Mouse (Mus musculus) cortical plate, adult 2 months (tissue): ENCODE results near the gene Caprin1.

ENCODE experiments used
- CTCF ChIP-seq: fragments of 200-500 bp; IDR thresholded peaks from 2 replicates; pipeline ENCODE4 v1.5.1; 2011; ENCODE audit warnings: mild to moderate bottlenecking, control low read depth, low read length; ENCODE audit not compliant: insufficient read depth; ENCODE audit errors: extremely low read depth
- POLR2A ChIP-seq: fragments of 200-500 bp; IDR thresholded peaks from 2 replicates; pipeline ENCODE4 v1.6.1; 2011; ENCODE audit warnings: mild to moderate bottlenecking, low read length, control low read depth; ENCODE audit not compliant: insufficient read depth; ENCODE audit errors: extremely low read depth

DNA sequence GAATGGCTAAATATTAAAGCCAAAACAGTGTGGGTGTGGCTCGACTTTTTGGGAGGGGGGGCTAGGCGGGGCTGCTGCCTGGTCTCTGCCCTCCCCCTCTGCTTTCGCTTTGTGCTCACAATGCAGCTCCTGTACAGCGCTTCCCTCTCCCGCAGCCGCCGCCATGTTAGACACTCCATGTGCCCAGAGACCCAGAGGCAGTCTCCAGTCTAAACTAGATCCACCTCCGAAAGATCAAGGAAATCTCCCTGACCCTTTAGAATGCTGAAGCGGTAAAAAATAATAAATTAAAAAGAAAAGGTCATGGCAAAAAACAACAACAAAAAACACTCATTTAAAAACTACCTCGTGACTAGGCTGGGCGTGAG lies 1.6 kb downstream of the Caprin1 start:
- no peak for TF ChIP-seq CTCF
- TF ChIP-seq POLR2A, result 0 out of 2 replicates have a peak, but pooled peaks have one; percentile 8
